Mouse (Mus musculus) brown adipose tissue, adult 24 weeks (tissue): ENCODE measurements at regions not wholly inside any gene's neighbourhood (a gene's known extent, or its start where the extent isn't known, plus 50 kb on each side); places are given as distances from the start of the nearest gene placed in this dataset.
"Not testable (repeated sequence)": the region's sequence is repeated elsewhere in the genome, so short reads cannot be mapped to it uniquely, and the experiment has no call there.

Source experiments
- H3K27ac ChIP-seq: fragments of 200-500 bp; replicated peaks from 2 replicates; pipeline ENCODE4 v1.5.1; 2012; ENCODE audit warnings: low read depth, mild to moderate bottlenecking, low read length
- H3K4me1 ChIP-seq: fragments of 200-500 bp; 2 replicates; pipeline ENCODE4 v1.6.1; 2012; ENCODE audit warnings: low read length, mixed read lengths; ENCODE audit not compliant: control insufficient read depth, insufficient read depth, insufficient read length
- H3K4me3 ChIP-seq: fragments of 200-500 bp; 2 replicates; pipeline ENCODE4 v1.5.1; 2012; ENCODE audit warnings: low read depth, mild to moderate bottlenecking, low read length, moderate library complexity; ENCODE audit not compliant: insufficient read depth

GRCm38 (mm10) chr4:131432591-131433177 lies 405.4 kb downstream of the Ptpru start:
- Histone ChIP-seq H3K27ac (no peak overlapping the region), H3K4me3 (no peak overlapping the region), H3K4me1 (no peaks in the 10 kb centered on the region)

- H3K4me1 ChIP-seq, result no peaks in the 10 kb centered on the region
- no peak overlapping the region for H3K4me3 ChIP-seq
- no peak overlapping the region for H3K27ac ChIP-seq
Observed at GRCm38 (mm10) chr4:131435222-131435621, 402.9 kb downstream of the Ptpru start.

DNA sequence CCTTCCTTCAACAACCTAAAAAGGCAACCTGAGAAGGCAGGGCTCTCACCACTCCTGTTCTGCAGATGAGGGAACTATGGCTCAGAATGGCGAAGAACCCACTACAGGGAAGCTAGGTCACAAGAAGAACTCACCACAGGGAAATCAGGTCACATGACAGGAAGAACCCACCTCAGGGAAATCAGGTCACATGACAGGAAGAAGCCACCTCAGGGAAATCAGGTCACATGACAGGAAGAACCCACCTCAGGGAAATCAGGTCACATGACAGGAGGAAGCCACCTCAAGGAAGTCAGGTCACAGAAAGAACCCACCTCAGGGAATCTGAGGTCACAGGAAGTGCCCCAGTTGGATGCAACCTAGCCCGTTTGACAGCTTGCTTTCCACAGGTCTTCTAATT lies 399.7 kb downstream of the Ptpru start:
- Histone ChIP-seq H3K4me1 (no peaks in the 10 kb centered on the region), H3K4me3 (no peak overlapping the region), H3K27ac (no peak overlapping the region)

DNA sequence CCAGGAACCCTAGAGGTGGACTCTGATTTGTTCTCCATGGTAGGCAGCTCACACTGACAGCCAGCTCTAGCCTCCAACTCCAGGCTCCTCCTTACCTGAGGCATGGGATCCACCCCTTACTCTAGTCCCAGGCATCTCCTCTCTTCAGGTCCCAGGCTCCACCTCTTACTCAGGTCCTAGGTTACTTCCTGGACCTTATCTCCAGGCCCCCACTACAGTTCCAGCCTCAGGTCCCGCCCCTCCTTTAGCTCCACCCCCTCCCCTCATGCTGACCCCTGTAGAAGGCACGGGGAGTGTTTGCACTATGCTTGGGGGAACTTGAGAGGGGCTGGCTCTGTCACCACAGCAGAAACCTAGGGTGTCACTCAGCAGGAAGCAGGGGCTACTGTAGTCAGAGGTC lies 399.2 kb downstream of the Ptpru start:
- Histone ChIP-seq H3K27ac (no peak overlapping the region), H3K4me1 (no peaks in the 10 kb centered on the region), H3K4me3 (no peak overlapping the region)

GRCm38 (mm10) chr4:131440845-131441244 lies 397.2 kb downstream of the Ptpru start:
- no peak overlapping the region for H3K4me3 ChIP-seq
- H3K27ac ChIP-seq, result no peak overlapping the region

DNA sequence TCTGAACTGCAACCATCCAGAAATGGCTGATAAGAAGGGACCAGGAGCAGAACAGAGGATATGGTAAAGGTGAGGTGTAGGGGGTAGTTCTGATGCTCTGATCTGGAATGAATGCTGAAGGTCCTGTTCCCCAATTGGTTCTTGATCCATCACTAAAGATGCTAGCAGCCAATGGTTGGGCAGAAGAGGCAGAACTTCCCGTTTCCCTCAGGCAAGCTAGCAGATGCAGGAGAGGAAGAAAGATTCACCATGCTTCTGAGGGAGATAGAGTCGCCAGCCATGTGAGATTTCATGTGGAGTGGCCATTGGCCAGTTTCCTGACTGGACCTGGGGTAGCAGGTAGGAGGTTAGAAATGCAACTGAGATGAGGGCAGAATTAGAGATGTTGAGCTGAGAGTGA lies 394.6 kb downstream of the Ptpru start:
- no peak overlapping the region for H3K27ac ChIP-seq
- H3K4me3 ChIP-seq, result no peak overlapping the region
- no peaks in the 10 kb centered on the region for H3K4me1 ChIP-seq

More at GRCm38 (mm10) chr4:131440845-131441244, 397.2 kb downstream of the Ptpru start:
- H3K4me1 ChIP-seq, result no peaks in the 10 kb centered on the region

GRCm38 (mm10) chr4:131450296-131450695 lies 387.8 kb downstream of the Ptpru start:
- not testable (repeated sequence) for H3K27ac ChIP-seq, H3K4me3 ChIP-seq, H3K4me1 ChIP-seq

DNA sequence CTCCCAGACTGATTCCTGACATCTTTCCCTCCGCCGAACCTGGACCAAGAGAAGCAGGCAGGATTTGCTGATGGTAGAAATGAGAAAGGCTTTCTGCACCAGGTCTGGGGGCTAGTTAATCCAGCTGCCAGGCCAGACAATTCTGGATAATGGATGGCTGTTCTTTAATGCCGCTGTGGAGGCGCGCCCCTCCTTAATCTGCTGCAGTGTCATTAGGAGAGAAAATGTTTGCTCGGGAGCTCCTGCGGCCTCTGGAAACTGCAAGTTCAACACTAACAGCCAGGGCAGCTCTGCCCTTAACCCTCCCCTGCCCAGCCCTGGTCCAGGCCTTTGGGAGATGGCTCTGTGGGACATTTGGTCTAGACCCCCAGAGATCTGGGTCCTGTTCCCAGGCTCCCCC lies 380.5 kb downstream of the Ptpru start:
- Histone ChIP-seq H3K4me3 (no peak overlapping the region), H3K4me1 (no peaks in the 10 kb centered on the region), H3K27ac (no peak overlapping the region)

- no peaks in the 10 kb centered on the region for H3K4me1 ChIP-seq
- H3K27ac ChIP-seq, result no peak overlapping the region
- no peak overlapping the region for H3K4me3 ChIP-seq
Observed at GRCm38 (mm10) chr4:131459746-131460145, 378.3 kb downstream of the Ptpru start.

DNA sequence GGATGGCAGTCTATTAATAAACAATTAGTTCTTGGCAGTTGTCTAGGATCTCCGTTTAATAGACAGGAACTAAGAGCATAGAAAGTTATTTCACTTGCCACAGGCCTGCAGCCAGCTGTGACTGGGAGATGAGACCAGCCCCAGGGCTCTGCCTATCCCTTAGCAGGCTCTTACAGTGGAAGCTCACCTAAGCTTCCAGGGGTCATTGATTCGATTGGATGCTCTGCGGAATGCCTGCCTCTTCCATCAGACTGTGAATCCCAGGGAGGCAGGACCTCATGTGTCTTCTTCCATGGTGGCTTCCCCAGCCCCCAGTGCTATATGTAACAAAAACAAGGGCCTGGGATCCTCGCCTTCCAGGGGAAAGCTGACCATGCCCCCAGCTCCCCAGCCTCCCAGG lies 376.8 kb downstream of the Ptpru start:
- no peaks in the 10 kb centered on the region for H3K4me1 ChIP-seq
- H3K27ac ChIP-seq, result no peak overlapping the region
- no peak overlapping the region for H3K4me3 ChIP-seq

GRCm38 (mm10) chr4:131461728-131462127 lies 376.4 kb downstream of the Ptpru start:
- no peaks in the 10 kb centered on the region for H3K4me1 ChIP-seq
- H3K4me3 ChIP-seq, result no peak overlapping the region
- no peak overlapping the region for H3K27ac ChIP-seq

GRCm38 (mm10) chr4:131475023-131475422 lies 363.1 kb downstream of the Ptpru start:
- Histone ChIP-seq H3K4me3 (no peak overlapping the region), H3K4me1 (no peaks in the 10 kb centered on the region), H3K27ac (no peak overlapping the region)

GRCm38 (mm10) chr4:131478923-131479322 lies 359.2 kb downstream of the Ptpru start:
- Histone ChIP-seq H3K4me3 (no peak overlapping the region), H3K4me1 (no peaks in the 10 kb centered on the region), H3K27ac (no peak overlapping the region)

DNA sequence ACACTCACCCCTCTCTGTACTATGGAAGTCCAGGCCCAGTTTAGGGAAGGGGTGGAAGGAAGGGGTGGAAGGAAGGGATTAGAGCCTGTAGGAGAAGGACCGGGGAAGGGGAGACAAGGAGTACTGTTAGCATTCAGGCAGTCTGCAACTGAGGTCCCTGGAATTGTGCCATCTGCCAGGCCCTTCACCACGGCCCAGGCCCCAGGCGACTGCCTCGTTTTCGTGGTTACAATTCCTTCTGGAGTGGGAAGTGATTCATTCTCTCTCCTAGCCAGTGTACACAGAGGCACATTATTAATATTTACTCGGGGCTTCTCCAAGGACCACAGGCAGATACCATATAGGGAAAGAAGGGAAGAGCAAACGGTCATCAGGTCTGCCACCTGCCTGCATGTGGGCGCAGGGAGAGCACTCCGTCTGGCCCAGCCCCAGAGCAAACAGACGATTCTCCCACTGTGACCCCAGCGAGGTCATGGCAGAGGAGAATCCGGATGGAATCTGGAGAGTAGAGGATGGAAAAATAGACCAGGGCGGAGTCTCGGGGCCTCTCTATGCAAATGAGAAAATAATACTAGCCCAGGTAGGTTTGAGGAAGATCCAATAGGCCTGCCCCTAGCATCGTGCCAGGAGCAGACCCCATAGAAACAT lies 354.0 kb downstream of the Ptpru start:
- no peaks in the 10 kb centered on the region for H3K4me1 ChIP-seq

GRCm38 (mm10) chr4:131484607-131485111 lies 353.4 kb downstream of the Ptpru start:
- no peaks in the 10 kb centered on the region for H3K4me1 ChIP-seq
- no peak overlapping the region for H3K4me3 ChIP-seq
- H3K27ac ChIP-seq, result no peak overlapping the region

More for the DNA sequence above, 354.0 kb downstream of the Ptpru start:
- no peak overlapping the region for H3K27ac ChIP-seq
- no peak overlapping the region for H3K4me3 ChIP-seq

GRCm38 (mm10) chr4:131485126-131485825 lies 352.8 kb downstream of the Ptpru start:
- no peaks in the 10 kb centered on the region for H3K4me1 ChIP-seq
- H3K27ac ChIP-seq, result no peak overlapping the region
- no peak overlapping the region for H3K4me3 ChIP-seq
